Mouse (Mus musculus): Measurements from ENCODE around the gene Slc16a3. TPM values are rescaled to one million over a fixed set of nuclear protein-coding genes. Genes with fewer than 3 reads are reported as not detected.
A peak's percentile ranks its signal among the peaks of the same experiment; 100 is the strongest.

The Slc16a3 gene
- total RNA-seq, 2 experiments from 2014 or later: 313 to 418 TPM

DNA sequence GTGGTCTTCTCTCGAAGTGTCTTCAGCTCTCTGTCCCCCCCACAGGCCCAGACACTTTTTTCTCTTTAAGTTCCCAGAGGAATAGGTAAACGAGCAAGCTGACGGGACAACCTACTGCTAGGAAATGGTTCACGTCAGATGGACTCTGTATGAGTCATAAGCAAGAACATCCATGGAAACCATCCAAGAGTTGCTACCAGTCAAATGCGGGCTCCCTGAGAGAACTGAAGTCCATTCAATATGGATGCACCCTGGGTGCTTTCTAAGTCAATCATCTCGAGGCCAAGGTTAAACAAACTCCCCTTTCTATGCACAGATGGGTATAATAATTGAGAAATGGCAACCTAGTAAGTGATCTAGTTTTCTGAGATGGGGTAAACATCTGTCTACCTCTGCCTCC, 25.0 kb downstream of the Slc16a3 start:
- DNase-seq: no peak

- DNase-seq: no peak
Observed at GRCm38 (mm10) chr11:120979711-120980426, 31.6 kb downstream of the Slc16a3 start.

DNA sequence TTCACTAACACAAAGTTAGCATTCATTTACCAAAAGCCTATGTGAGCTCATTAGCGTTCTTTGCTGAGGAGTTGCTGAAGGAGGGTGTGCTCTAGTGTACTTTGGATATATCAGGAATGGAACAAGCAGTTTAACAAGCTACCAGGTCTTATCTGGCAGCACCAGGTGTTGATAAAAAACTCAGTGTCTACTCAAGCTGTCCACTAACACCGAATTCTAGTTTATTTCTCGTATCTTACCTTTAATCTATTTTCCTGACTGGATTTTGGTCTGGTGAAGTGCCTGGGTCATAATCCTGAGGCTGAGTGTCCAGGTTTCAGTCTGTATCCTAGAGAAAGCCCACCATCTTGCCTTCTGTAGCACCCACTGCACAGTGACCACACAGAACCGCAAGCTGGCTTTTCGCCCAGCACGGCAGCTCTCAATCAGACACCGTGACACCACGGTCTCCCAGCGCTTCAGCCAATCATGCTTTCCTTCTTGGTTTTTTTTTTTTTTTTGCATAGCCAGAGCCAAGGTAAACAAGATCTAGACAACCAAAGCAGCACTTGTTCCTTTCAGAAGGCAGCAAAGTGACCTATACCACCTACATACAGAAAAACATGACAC, 32.3 kb downstream of the Slc16a3 start:
- DNase-seq: no peak

DNA sequence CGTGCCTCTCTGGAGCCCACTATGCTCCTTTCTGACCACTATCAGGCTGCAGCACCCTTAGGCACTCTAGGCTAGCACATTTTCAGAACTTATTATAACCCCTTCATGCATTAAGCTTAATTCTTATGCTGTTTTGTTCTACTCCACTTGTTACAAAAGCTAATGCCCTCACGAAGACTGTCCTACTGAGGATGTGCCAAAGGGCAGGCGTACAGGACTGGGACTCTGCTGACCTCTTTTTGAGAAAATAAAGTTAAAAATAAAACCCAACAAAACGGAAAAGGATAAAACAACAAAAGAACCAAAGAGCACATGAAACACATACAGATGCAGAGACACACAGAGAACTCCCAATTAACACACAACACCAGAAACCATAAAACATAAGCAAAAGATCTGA, 33.4 kb downstream of the Slc16a3 start:
- DNase-seq: no peak

DNA sequence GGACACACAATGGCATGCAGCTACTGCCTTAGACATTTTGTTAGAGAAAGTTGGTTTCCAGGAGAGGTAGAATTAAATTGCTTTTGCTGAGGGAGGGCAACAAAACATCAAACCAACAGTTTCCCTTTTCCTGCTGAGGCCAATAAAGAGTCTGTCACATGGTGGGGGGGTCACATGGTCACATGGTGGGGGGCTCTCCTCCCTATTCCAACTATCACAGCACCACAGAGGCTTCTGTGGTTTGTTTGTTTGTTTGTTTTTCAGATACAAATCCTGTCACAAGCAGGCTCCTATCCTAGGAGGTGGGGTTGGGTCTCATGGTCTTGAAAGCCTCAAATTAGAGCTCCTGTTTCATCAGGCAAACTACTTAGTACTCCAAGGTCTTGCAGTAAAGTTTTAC, 34.2 kb downstream of the Slc16a3 start:
- no peak for DNase-seq

DNA sequence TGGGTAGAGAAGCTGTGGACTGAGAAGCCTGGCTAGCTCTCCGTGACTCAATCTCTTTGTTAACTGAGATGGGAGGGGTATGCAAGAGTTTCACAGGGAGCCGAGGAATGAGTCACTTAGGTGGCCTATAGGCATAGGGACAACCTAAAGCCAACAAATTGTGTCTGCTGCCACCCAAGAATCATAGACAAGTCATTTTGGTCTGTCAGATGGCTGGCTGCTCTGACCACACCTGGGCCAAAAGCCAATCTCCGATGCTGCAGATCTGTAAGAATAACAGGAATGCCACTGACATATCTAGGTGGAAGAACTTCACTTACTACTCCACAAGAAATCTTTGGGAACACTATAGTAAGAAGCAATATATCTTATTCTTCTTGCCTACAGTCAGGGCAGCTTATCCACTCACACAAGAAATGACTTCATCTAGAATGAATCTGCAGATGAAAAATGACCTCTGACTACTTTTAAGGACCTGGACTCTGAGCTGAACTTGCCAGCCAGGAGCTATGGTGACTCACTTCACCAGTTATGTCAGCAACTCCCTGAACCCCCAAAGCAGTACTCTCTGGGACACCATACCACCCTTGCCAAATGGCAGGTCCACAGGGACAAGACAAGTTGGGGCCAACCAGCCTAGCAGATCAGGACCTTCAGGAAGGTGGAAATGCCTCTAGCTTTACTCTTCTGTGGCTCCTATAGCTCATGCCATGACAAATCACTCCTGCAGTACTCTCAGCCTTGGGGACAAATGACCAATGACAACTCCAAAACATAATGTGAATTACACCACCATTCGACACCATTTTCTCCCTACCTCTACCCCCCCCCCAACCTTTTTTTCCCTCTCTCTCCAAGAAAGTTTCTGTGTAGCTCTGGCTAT, 36.4 kb downstream of the Slc16a3 start:
- DNase-seq: peak; percentile 61

DNA sequence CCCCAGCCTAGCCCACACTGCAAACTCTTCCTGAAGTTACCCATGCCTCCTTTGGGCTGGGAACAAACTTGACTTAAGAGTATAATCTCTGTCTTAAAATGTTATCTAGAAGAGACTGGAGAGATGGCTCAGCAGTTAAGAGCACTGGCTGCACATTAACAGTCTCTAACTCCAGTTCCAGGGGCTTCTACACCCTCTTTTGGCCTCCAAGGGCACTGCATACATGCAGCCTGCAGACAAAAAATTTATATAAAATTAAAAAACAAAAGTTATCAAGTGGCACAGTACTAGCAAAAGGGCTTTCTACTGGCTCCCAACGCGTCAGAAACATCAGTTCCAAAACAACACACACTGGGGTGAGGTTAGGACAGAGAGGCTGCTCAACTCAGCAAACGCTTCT, 39.3 kb downstream of the Slc16a3 start:
- no peak for DNase-seq

GRCm38 (mm10) chr11:120988410-120988809, 40.1 kb downstream of the Slc16a3 start:
- no peak for DNase-seq

DNA sequence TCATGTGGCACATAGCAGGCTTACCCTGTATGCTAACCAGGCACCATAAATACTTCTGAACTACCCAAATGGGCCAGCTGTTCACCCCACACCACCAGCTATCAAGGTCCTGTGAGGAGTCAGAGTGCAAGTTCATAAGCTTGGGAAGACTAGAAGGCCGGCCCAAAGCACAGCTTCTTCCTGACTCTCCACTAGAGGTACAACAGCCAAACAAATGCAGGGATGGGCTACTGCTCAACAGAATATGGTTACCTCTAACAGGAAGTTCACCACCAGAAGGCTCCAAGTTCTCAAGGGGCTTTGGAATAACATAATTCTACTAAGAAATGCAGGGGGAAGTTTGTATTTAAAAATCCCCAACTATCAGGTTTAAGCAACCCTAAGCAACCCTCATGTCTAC, 41.2 kb downstream of the Slc16a3 start:
- DNase-seq: no peak

DNA sequence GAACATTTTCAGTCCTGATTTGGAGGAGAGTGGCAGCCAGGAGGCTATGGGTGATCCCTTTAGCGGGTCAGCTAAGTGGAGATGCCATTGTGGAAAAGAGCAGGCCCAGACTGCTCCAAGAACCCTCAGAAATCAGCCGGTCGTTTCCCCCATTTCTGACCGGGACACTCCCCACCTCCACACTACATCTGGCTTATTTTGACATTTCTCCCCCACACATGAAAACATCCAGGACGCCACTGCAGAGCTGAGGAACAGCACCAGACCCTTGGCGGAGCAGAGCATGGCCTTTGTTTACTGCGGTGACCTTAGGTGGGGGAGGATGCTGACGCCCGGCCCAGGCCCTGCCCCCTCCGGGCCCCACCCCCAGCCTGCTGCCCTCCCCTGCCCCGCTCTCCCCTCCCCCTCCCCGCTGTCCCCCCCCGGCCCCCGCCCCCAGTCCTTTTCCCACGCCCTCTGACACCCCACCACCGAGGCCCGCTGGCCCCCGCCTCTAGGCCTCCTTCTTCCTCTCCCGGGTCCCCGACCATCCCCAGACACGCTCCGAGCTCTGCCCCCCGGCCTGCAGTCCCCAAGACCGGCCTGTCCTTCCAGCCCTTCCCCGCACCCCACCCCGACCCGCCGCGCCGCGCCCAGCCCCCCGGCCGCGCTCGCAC, 42.0 kb downstream of the Slc16a3 start:
- DNase-seq: peak; percentile 72

- DNase-seq: peak; percentile 97
Observed at GRCm38 (mm10) chr11:120990951-120991526, 42.8 kb downstream of the Slc16a3 start, which contains the start of gene Csnk1d. Csnk1d (minus strand) TSS chr11:120991330.

DNA sequence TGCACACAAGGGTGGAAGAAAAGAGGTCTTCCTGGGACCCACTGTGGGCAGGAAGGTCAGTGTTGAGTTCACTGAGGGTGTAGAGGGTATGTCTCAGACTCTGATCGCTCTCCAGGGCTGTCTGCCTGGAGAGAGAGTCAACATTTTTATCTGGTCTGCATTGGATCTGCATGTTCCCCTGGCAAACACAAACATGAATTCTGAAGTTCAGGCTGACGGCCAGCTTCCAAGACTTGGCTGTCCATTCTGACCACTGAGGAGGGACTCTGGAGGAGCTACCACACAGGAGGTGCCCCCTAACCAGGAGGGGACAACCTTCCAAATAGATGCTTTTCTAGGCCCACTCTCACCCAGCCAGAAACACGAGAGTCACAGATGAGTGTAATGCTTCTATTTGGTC, 43.5 kb downstream of the Slc16a3 start:
- DNase-seq: peak; percentile 51

DNA sequence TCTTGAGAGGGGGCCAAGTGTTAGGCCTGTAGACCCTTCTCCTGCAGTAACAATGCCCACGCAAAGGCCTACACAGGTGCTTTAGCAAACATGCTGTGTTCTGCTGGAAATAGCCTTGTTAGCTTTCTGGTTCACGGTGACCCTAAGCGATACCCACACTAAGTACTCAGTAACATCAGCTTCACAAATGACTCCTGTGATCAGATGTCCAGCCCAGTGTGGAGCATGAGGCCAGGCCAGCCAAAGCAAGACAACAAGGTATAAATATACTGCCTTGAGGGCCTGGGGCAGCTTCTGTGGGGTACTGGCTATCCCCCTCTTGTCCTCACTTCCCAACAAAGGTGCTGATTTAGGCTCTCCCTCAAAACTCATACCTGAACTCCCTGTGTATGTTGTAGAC, 44.8 kb downstream of the Slc16a3 start:
- no peak for DNase-seq

DNA sequence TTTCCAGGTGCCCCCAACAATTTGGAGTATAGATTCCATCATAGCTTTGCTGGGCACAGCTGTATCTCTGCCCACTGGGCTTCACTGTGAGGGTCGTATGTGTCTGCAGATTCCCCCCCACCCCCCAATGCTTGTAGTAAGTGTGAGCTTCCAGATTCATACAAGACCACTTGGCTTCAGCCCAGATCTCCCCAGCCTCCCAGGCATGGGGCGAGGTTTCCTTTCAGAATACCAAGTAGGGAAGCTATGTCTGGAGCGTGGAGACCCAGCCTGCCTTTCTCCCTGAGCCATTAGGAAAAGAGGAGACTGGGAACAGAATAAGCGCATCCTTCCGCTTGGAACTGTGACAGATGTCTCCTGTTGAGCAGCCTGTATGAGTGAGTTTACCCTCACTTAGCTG, 45.3 kb downstream of the Slc16a3 start:
- no peak for DNase-seq

- DNase-seq: no peak
Observed at GRCm38 (mm10) chr11:120994741-120995140, 46.5 kb downstream of the Slc16a3 start.

GRCm38 (mm10) chr11:121001966-121002365, 53.7 kb downstream of the Slc16a3 start:
- DNase-seq: no peak

- DNase-seq: no peak
Observed at GRCm38 (mm10) chr11:121004281-121004680, 56.0 kb downstream of the Slc16a3 start.

DNA sequence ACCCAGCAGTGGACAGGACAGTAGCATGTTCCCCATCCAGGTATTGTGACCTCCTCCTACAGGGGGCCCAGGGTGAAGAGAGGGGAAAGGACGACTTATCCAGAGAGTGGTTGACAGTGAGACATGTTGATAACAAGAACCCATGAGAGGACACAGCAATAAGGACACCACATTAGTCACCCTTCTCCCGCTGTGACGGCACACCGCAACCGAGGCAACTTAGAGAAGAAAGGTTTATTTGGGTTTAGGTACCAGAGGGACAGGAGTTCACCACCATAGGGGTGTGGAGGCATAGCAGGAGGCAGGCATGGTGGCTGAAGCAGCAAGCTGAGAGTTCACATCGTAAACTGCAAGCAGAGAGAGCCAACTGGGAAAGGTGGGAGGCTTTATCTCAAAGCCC, 57.9 kb downstream of the Slc16a3 start:
- DNase-seq: no peak

GRCm38 (mm10) chr11:121010044-121010755, 61.9 kb downstream of the Slc16a3 start:
- DNase-seq: no peak

All from gastrocnemius, postnatal 25 days (tissue).